Mouse (Mus musculus) hindbrain, embryonic 12.5 days (tissue): ENCODE data around the gene Cd3e. TPM values are rescaled to one million over a fixed set of nuclear protein-coding genes. Genes with fewer than 3 reads are reported as not detected.

Experiments used
- ATAC-seq: fragments of 200-750 bp; cut with Nextera tagmentation; 2 replicates; pipeline ENCODE4 v1.8.0; 2017; ENCODE audit warnings: moderate TSS enrichment; ENCODE audit not compliant: low FRiP score
- H3K27ac ChIP-seq: fragments of 300-500 bp; sonication (generic); 2 replicates; pipeline ENCODE4 v1.5.1; 2016; ENCODE audit warnings: mild to moderate bottlenecking
- H3K27me3 ChIP-seq: fragments of 300-500 bp; sonication (generic); 2 replicates; pipeline ENCODE4 v1.6.1; 2016; ENCODE audit warnings: mild to moderate bottlenecking
- H3K36me3 ChIP-seq: fragments of 300-500 bp; sonication (generic); 2 replicates; pipeline ENCODE4 v1.6.1; 2016; ENCODE audit warnings: mild to moderate bottlenecking
- H3K4me1 ChIP-seq: fragments of 300-500 bp; sonication (generic); 2 replicates; pipeline ENCODE4 v1.6.1; 2016
- H3K4me2 ChIP-seq: fragments of 300-500 bp; sonication (generic); replicated peaks from 2 replicates; pipeline ENCODE4 v1.6.1; 2016; ENCODE audit warnings: mild to moderate bottlenecking
- H3K4me3 ChIP-seq: fragments of 300-500 bp; sonication (generic); 2 replicates; pipeline ENCODE4 v1.5.1; 2016; ENCODE audit warnings: mild to moderate bottlenecking
- H3K9ac ChIP-seq: fragments of 300-500 bp; sonication (generic); 2 replicates; pipeline ENCODE4 v1.6.1; 2016; ENCODE audit warnings: mild to moderate bottlenecking, moderate library complexity
- H3K9me3 ChIP-seq: fragments of 300-500 bp; sonication (generic); replicated peaks from 2 replicates; pipeline ENCODE4 v1.6.1; 2016; ENCODE audit warnings: mild to moderate bottlenecking
- WGBS: fragments of 180-500 bp; shearing (Covaris S2); methylation state at CpG from one replicate; pipeline ENCODE4 v1.1.7; 2016; 5-methylcytosine and 5-hydroxymethylcytosine counted together
- polyA plus RNA-seq: library from polyadenylated mRNA; unstranded; fragments of >200 nt; fragmentation: Nextera tagmentation; extraction: Ambion mirVana; gene quantifications from 2 replicates; pipeline ENCODE4 v1.2.1, GENCODE M21; 2016

The Cd3e gene
- 0.22 TPM in 1 of 2 replicates, not detected in the other for polyA plus RNA-seq

- Histone ChIP-seq H3K9ac (no peak within 1 kb of the TSS), H3K4me1 (no peaks in the 10 kb centered on the region), H3K27me3 (no peaks in the 10 kb centered on the region; the same call in none of the 2 replicates), H3K4me2 (no peak within 1 kb of the TSS), H3K27ac (no peak within 1 kb of the TSS), H3K9me3 (no peaks in the 10 kb centered on the region), H3K36me3 (no peaks in the 10 kb centered on the region), H3K4me3 (no peak within 1 kb of the TSS)
- no peak for ATAC-seq
- 83% methylated on average over 19 of the region's 19 CpGs for whole genome bisulfite sequencing
Measured at GRCm38 (mm10) chr9:45009180-45010078, at the start of gene Cd3e. TSS of gene Cd3e (minus strand) at chr9:45009627.

- no peaks in the 10 kb centered on the region for H3K9me3 ChIP-seq
- no peak overlapping the region for H3K27ac ChIP-seq
- no peaks in the 10 kb centered on the region for H3K36me3 ChIP-seq
- no peak overlapping the region for H3K4me2 ChIP-seq
- ATAC-seq, result no peak
- 48% methylated on average over 5 of the region's 5 CpGs for WGBS
- no peak overlapping the region for H3K9ac ChIP-seq
- H3K4me3 ChIP-seq, result no peak overlapping the region
- H3K4me1 ChIP-seq, result no peaks in the 10 kb centered on the region
- peaks cover 28% of the 10 kb centered on the region for H3K27me3 ChIP-seq
Measured at GRCm38 (mm10) chr9:45058304-45058940, 49.0 kb upstream of the Cd3e start.

GRCm38 (mm10) chr9:45055082-45055713 is 45.8 kb upstream of the Cd3e start, which contains the start of gene Mpzl3:
TSS of gene Mpzl3 (plus strand) at chr9:45055186.
- WGBS, result under 1% methylated on average over 32 of the region's 33 CpGs
- peak; percentile 98 for ATAC-seq
- peaks cover 36% of the 10 kb centered on the region for H3K27me3 ChIP-seq

GRCm38 (mm10) chr9:45050301-45050700 is 40.9 kb upstream of the Cd3e start:
- Histone ChIP-seq H3K9ac (no peak overlapping the region), H3K4me3 (no peak overlapping the region), H3K4me1 (no peaks in the 10 kb centered on the region), H3K27me3 (peaks cover 20% of the 10 kb centered on the region), H3K4me2 (no peak overlapping the region), H3K36me3 (no peaks in the 10 kb centered on the region), H3K9me3 (no peaks in the 10 kb centered on the region), H3K27ac (no peak overlapping the region)
- no peak for ATAC-seq
- 89% methylated on average over 2 of the region's 2 CpGs for WGBS

More at GRCm38 (mm10) chr9:45055082-45055713, 45.8 kb upstream of the Cd3e start, which contains the start of gene Mpzl3:
- Histone ChIP-seq H3K4me2 (peak within 1 kb of the TSS; percentile 54), H3K36me3 (no peaks in the 10 kb centered on the region), H3K9me3 (no peaks in the 10 kb centered on the region), H3K27ac (peak within 1 kb of the TSS; percentile 98), H3K4me1 (no peaks in the 10 kb centered on the region), H3K4me3 (peak within 1 kb of the TSS; percentile 61), H3K9ac (peak within 1 kb of the TSS; percentile 64)

GRCm38 (mm10) chr9:45049731-45050130 is 40.3 kb upstream of the Cd3e start:
- H3K9me3 ChIP-seq, result no peaks in the 10 kb centered on the region
- no peak overlapping the region for H3K27ac ChIP-seq
- no peaks in the 10 kb centered on the region for H3K4me1 ChIP-seq
- 84% methylated on average over 1 of the region's 1 CpGs for WGBS
- H3K4me2 ChIP-seq, result no peak overlapping the region
- H3K4me3 ChIP-seq, result no peak overlapping the region
- peaks cover 20% of the 10 kb centered on the region for H3K27me3 ChIP-seq
- H3K36me3 ChIP-seq, result no peaks in the 10 kb centered on the region
- no peak for ATAC-seq
- no peak overlapping the region for H3K9ac ChIP-seq

GRCm38 (mm10) chr9:45048511-45048910 is 39.1 kb upstream of the Cd3e start:
- Histone ChIP-seq H3K4me1 (no peaks in the 10 kb centered on the region), H3K4me2 (no peak overlapping the region), H3K27me3 (peaks cover 28% of the 10 kb centered on the region), H3K9me3 (no peaks in the 10 kb centered on the region), H3K9ac (no peak overlapping the region), H3K27ac (no peak overlapping the region), H3K36me3 (no peaks in the 10 kb centered on the region), H3K4me3 (no peak overlapping the region)
- 34% methylated on average over 4 of the region's 4 CpGs for WGBS
- ATAC-seq, result no peak

GRCm38 (mm10) chr9:45046973-45047372 is 37.5 kb upstream of the Cd3e start:
- H3K27me3 ChIP-seq, result peaks cover 35% of the 10 kb centered on the region

GRCm38 (mm10) chr9:45042947-45043346 is 33.5 kb upstream of the Cd3e start:
- Histone ChIP-seq H3K4me1 (peaks cover 6% of the 10 kb centered on the region; the same call in 1 of the 2 replicates), H3K27ac (0 out of 2 replicates have a peak overlapping the region, but pooled peaks have one; percentile 7), H3K27me3 (peaks cover 68% of the 10 kb centered on the region), H3K9ac (no peak overlapping the region), H3K9me3 (no peaks in the 10 kb centered on the region), H3K4me2 (peak overlapping the region; percentile 35), H3K36me3 (no peaks in the 10 kb centered on the region), H3K4me3 (peak overlapping the region; percentile 21; the same call in 1 of the 2 replicates)
- WGBS, result under 1% methylated on average over 10 of the region's 10 CpGs
- ATAC-seq, result no peak

More at GRCm38 (mm10) chr9:45046973-45047372, 37.5 kb upstream of the Cd3e start:
- no peak overlapping the region for H3K27ac ChIP-seq
- H3K36me3 ChIP-seq, result no peaks in the 10 kb centered on the region
- WGBS, result 90% methylated on average over 16 of the region's 16 CpGs
- H3K4me1 ChIP-seq, result no peaks in the 10 kb centered on the region
- ATAC-seq, result no peak
- no peaks in the 10 kb centered on the region for H3K9me3 ChIP-seq
- no peak overlapping the region for H3K4me2 ChIP-seq
- H3K9ac ChIP-seq, result no peak overlapping the region
- no peak overlapping the region for H3K4me3 ChIP-seq

GRCm38 (mm10) chr9:45042056-45042720 is 32.8 kb upstream of the Cd3e start:
- Histone ChIP-seq H3K36me3 (no peaks in the 10 kb centered on the region), H3K27ac (0 out of 2 replicates have a peak overlapping the region, but pooled peaks have one; percentile 7), H3K9ac (no peak overlapping the region), H3K4me3 (peak overlapping the region; percentile 21), H3K4me1 (peaks cover 6% of the 10 kb centered on the region; the same call in 1 of the 2 replicates), H3K27me3 (peaks cover 66% of the 10 kb centered on the region), H3K4me2 (peak overlapping the region; percentile 35), H3K9me3 (no peaks in the 10 kb centered on the region)
- no peak for ATAC-seq
- WGBS, result under 1% methylated on average over 19 of the region's 20 CpGs

GRCm38 (mm10) chr9:45041131-45041838 is 31.9 kb upstream of the Cd3e start:
- ATAC-seq, result no peak

More at GRCm38 (mm10) chr9:45041131-45041838, 31.9 kb upstream of the Cd3e start:
- Histone ChIP-seq H3K4me3 (no peak overlapping the region), H3K36me3 (no peaks in the 10 kb centered on the region), H3K4me1 (peaks cover 6% of the 10 kb centered on the region; the same call in 1 of the 2 replicates), H3K27ac (no peak overlapping the region), H3K9ac (no peak overlapping the region), H3K9me3 (no peaks in the 10 kb centered on the region), H3K4me2 (peak overlapping the region; percentile 26; the same call in 1 of the 2 replicates), H3K27me3 (peaks cover 63% of the 10 kb centered on the region)
- 43% methylated on average over 17 of the region's 17 CpGs for WGBS
